Mouse (Mus musculus) gastrocnemius, postnatal 14 days (tissue): Measurements from ENCODE around the gene Prdx2. TPM values are rescaled to one million over a fixed set of nuclear protein-coding genes. Genes with fewer than 3 reads are reported as not detected.

ENCODE experiments used
- DNase-seq: peaks from one replicate; pipeline ENCODE4 v3.0.0; 2021; ENCODE audit warnings: mixed read lengths
- intact Hi-C: fragments of 180-260 bp; cut with DNase I; formaldehyde crosslinking; loops from one replicate; pipeline ENCODE4 v1.15.1; 2025; ENCODE audit warnings: low total_unique reads
- long read RNA-seq, 2 experiments: library from polyadenylated mRNA; stranded (forward); transcript quantifications; one replicate each; pipeline ENCODE4 v2.0.0; 2021
- total RNA-seq, 2 experiments: library from RNA; stranded (reverse); gene quantifications; 2 replicates each; pipeline ENCODE4 v1.2.3; 2021

The Prdx2 gene
- total RNA-seq, result 100 to 1,000 TPM; 224 to 248 TPM
- long read RNA-seq, experiment 1, transcript Prdx2-208 (5 exons, 1,175 nt), result minor isoform, 5 of 332 reads
- long read RNA-seq, experiment 1, transcript Prdx2-201 (6 exons, 1,500 nt), result major isoform, 246 of 332 reads
- long read RNA-seq, experiment 1, transcript Prdx2-203 (6 exons, 1,612 nt), result minor isoform, 25 of 332 reads
- long read RNA-seq, experiment 1, partial matches to known transcripts, result 50 of 332 reads
- long read RNA-seq, experiment 1, other reads (novel, unspliced or antisense), result 5 of 332 reads
- long read RNA-seq, experiment 2, transcript Prdx2-201 (6 exons, 1,500 nt), result major isoform, 235 of 345 reads
- long read RNA-seq, experiment 2, transcript Prdx2-203 (6 exons, 1,612 nt), result minor isoform, 27 of 345 reads
- long read RNA-seq, experiment 2, partial matches to known transcripts, result 73 of 345 reads
- long read RNA-seq, experiment 2, other reads (novel, unspliced or antisense), result 5 of 345 reads

GRCm38 (mm10) chr8:84969241-84970134, at the start of gene Prdx2, which contains the start of the genes Gm49661 and Rnaseh2a:
Gene Prdx2 (plus strand): TSS chr8:84969587.
Gene Gm49661 (minus strand): TSS chr8:84969433.
Gene Rnaseh2a (minus strand): TSS chr8:84969767.
- intact Hi-C loops, result no loop called here
- peak; percentile 79 for DNase-seq

GRCm38 (mm10) chr8:84921596-84921995, 47.8 kb upstream of the Prdx2 start:
- intact Hi-C loops, result no loop called here

GRCm38 (mm10) chr8:84925557-84925956, 43.8 kb upstream of the Prdx2 start:
- intact Hi-C loops, result loop anchor here (5.0 kb wide), 1 partner anchor 72 kb away; no protein-coding TSS in a partner anchor
- DNase-seq, result no peak

More at GRCm38 (mm10) chr8:84921596-84921995, 47.8 kb upstream of the Prdx2 start:
- no peak for DNase-seq

- intact Hi-C loops, result loop anchor here (5.0 kb wide), 1 partner anchor 70 kb away; no protein-coding TSS in a partner anchor
- DNase-seq, result no peak
Measured at GRCm38 (mm10) chr8:84927513-84927912, 41.9 kb upstream of the Prdx2 start.

- peak; percentile 64 for DNase-seq
- intact Hi-C loops, result loop anchor here (5.0 kb wide), 1 partner anchor 69 kb away; no protein-coding TSS in a partner anchor
Measured at GRCm38 (mm10) chr8:84928456-84929306, 40.7 kb upstream of the Prdx2 start.

- no peak for DNase-seq
- intact Hi-C loops, result no loop called here
Measured at GRCm38 (mm10) chr8:84930582-84930981, 38.8 kb upstream of the Prdx2 start.

- no peak for DNase-seq
- intact Hi-C loops, result no loop called here
Measured at GRCm38 (mm10) chr8:84933767-84934559, 35.4 kb upstream of the Prdx2 start.

GRCm38 (mm10) chr8:84934860-84935259, 34.5 kb upstream of the Prdx2 start:
- intact Hi-C loops, result no loop called here

GRCm38 (mm10) chr8:84935489-84935888, 33.9 kb upstream of the Prdx2 start:
- DNase-seq, result no peak
- intact Hi-C loops, result no loop called here

More at GRCm38 (mm10) chr8:84934860-84935259, 34.5 kb upstream of the Prdx2 start:
- DNase-seq, result no peak

- intact Hi-C loops, result no loop called here
- DNase-seq, result no peak
Measured at GRCm38 (mm10) chr8:84936041-84936961, 33.1 kb upstream of the Prdx2 start.

- peak; percentile 61 for DNase-seq
Measured at GRCm38 (mm10) chr8:84936962-84937546, 32.3 kb upstream of the Prdx2 start, which contains the start of gene Mast1. Gene Mast1 (minus strand): TSS chr8:84937359.

GRCm38 (mm10) chr8:84937620-84938485, 31.5 kb upstream of the Prdx2 start:
- intact Hi-C loops, result no loop called here
- DNase-seq, result no peak

More at GRCm38 (mm10) chr8:84936962-84937546, 32.3 kb upstream of the Prdx2 start, which contains the start of gene Mast1:
- intact Hi-C loops, result no loop called here

- intact Hi-C loops, result no loop called here
- DNase-seq, result no peak
Measured at GRCm38 (mm10) chr8:84943699-84944098, 25.7 kb upstream of the Prdx2 start.

- DNase-seq, result no peak
- intact Hi-C loops, result no loop called here
Measured at GRCm38 (mm10) chr8:84944478-84945160, 24.8 kb upstream of the Prdx2 start.

GRCm38 (mm10) chr8:84945235-84945632, 24.2 kb upstream of the Prdx2 start:
- intact Hi-C loops, result no loop called here
- no peak for DNase-seq
